Mouse (Mus musculus): ENCODE measurements around the gene Stk31.
"Not testable (repeated sequence)": the region's sequence is repeated elsewhere in the genome, so short reads cannot be mapped to it uniquely, and the experiment has no call there.

The Stk31 gene

GRCm38 (mm10) chr6:49395316-49395715, at the start of gene Stk31:
TSS of gene Stk31 (plus strand) at chr6:49395604.
- DNase-seq, result no peak

- DNase-seq, result no peak
These were observed 45.6 kb upstream of the Stk31 start for GRCm38 (mm10) chr6:49349826-49350225.

- no peak for DNase-seq
These were observed 40.8 kb upstream of the Stk31 start for GRCm38 (mm10) chr6:49354613-49355012.

- DNase-seq, result no peak
These were observed 40.2 kb upstream of the Stk31 start for GRCm38 (mm10) chr6:49355171-49355570.

GRCm38 (mm10) chr6:49360420-49360819, 35.0 kb upstream of the Stk31 start:
- DNase-seq, result peak; percentile 11

GRCm38 (mm10) chr6:49367159-49368054, 28.0 kb upstream of the Stk31 start, which contains the start of gene Fam221a:
TSS of gene Fam221a (plus strand) at chr6:49367739.
- peak; percentile 95 for DNase-seq

- peak; percentile 28 for DNase-seq
These were observed 27.2 kb upstream of the Stk31 start for GRCm38 (mm10) chr6:49368212-49368611.

GRCm38 (mm10) chr6:49372705-49373104, 22.7 kb upstream of the Stk31 start:
- no peak for DNase-seq

GRCm38 (mm10) chr6:49373943-49374342, 21.5 kb upstream of the Stk31 start:
- no peak for DNase-seq

- no peak for DNase-seq
These were observed 17.1 kb upstream of the Stk31 start for GRCm38 (mm10) chr6:49378328-49378727.

- DNase-seq, result no peak
These were observed 1.1 kb upstream of the Stk31 start for GRCm38 (mm10) chr6:49394276-49394675.

- peak; percentile 46 for DNase-seq
These were observed 2.1 kb downstream of the Stk31 start for GRCm38 (mm10) chr6:49397466-49397865.

- DNase-seq, result peak; percentile 67
These were observed 3.0 kb downstream of the Stk31 start for GRCm38 (mm10) chr6:49398365-49398764.

GRCm38 (mm10) chr6:49410830-49411229, 15.4 kb downstream of the Stk31 start:
- DNase-seq, result no peak

- DNase-seq, result not testable (repeated sequence)
These were observed 17.6 kb downstream of the Stk31 start for GRCm38 (mm10) chr6:49412967-49413366.

GRCm38 (mm10) chr6:49415971-49416370, 20.6 kb downstream of the Stk31 start:
- no peak for DNase-seq

- no peak for DNase-seq
These were observed 41.9 kb downstream of the Stk31 start for GRCm38 (mm10) chr6:49437306-49437705.

GRCm38 (mm10) chr6:49458112-49458511, 62.7 kb downstream of the Stk31 start:
- no peak for DNase-seq

- DNase-seq, result no peak
These were observed 87.8 kb downstream of the Stk31 start for GRCm38 (mm10) chr6:49483205-49483604.

GRCm38 (mm10) chr6:49491526-49491925, 96.1 kb downstream of the Stk31 start:
- DNase-seq, result no peak

- DNase-seq, result peak; percentile 69
These were observed 123.6 kb downstream of the Stk31 start for GRCm38 (mm10) chr6:49519053-49519452.

Measured in embryo, embryonic 11 days (tissue).